Mouse (Mus musculus) brown adipose tissue, adult 24 weeks (tissue): ENCODE measurements around the gene Pttg1ip. TPM values are rescaled to one million over a fixed set of nuclear protein-coding genes. Genes with fewer than 3 reads are reported as not detected.
A peak's percentile ranks its signal among the peaks of the same experiment; 100 is the strongest.

ENCODE experiments used
- H3K27ac ChIP-seq: fragments of 200-500 bp; replicated peaks from 2 replicates; pipeline ENCODE4 v1.5.1; 2012; ENCODE audit warnings: low read depth, mild to moderate bottlenecking, low read length
- H3K4me1 ChIP-seq: fragments of 200-500 bp; 2 replicates; pipeline ENCODE4 v1.6.1; 2012; ENCODE audit warnings: low read length, mixed read lengths; ENCODE audit not compliant: control insufficient read depth, insufficient read depth, insufficient read length
- H3K4me3 ChIP-seq: fragments of 200-500 bp; 2 replicates; pipeline ENCODE4 v1.5.1; 2012; ENCODE audit warnings: low read depth, mild to moderate bottlenecking, low read length, moderate library complexity; ENCODE audit not compliant: insufficient read depth
- polyA plus RNA-seq: library from polyadenylated mRNA; stranded (reverse); fragments of >200 nt; gene quantifications from 2 replicates; pipeline ENCODE4 v1.2.4, GENCODE M21; 2012; ENCODE audit not compliant: missing spikeins, insufficient read depth, insufficient read length

Pttg1ip gene
- polyA plus RNA-seq, 1 experiment, result 88.8 TPM

DNA sequence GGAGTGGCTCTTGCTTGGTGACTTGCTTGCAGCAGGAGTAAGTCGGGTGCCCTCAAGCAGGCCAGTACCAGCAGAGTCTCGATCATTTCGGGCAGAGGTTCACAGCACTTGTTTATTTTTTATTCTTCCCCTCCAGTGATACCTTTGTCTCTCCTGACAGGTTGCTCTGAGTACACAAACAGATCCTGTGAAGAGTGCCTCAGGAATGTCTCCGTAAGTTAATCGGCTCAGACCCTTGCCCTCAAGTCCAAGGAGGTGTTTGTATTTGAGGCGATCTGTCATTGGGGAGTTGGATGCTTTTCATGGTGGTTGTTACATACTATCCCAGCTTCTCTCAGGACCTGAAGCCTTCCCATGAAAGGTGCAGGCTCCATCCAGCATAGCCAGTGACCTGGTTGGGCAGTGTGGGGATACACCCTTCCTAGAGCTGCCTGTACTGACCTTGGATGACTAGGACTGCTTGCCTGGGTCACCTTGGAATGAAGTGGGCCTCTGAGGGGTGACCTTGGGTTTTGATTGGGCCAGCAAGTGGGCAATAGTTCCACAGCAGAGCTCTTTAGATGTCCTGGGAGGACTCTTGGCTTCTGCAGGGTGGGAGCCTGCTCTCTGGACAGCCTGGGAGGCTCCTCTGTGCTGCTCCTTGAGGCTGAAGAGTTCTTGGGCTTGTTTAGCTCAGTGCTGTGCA, 5.7 kb downstream of the Pttg1ip start:
- Histone ChIP-seq H3K4me1 (peaks cover 26% of the 10 kb centered on the region), H3K4me3 (no peak overlapping the region), H3K27ac (no peak overlapping the region)

- Histone ChIP-seq H3K4me3 (no peak overlapping the region), H3K27ac (no peak overlapping the region), H3K4me1 (peaks cover 22% of the 10 kb centered on the region)
Measured at GRCm38 (mm10) chr10:77588036-77588435, 6.5 kb downstream of the Pttg1ip start.

GRCm38 (mm10) chr10:77589117-77589516, 7.6 kb downstream of the Pttg1ip start:
- Histone ChIP-seq H3K4me3 (no peak overlapping the region), H3K4me1 (peaks cover 13% of the 10 kb centered on the region), H3K27ac (no peak overlapping the region)

GRCm38 (mm10) chr10:77589749-77590148, 8.2 kb downstream of the Pttg1ip start:
- no peak overlapping the region for H3K4me3 ChIP-seq
- no peak overlapping the region for H3K27ac ChIP-seq
- H3K4me1 ChIP-seq, result peaks cover 13% of the 10 kb centered on the region

DNA sequence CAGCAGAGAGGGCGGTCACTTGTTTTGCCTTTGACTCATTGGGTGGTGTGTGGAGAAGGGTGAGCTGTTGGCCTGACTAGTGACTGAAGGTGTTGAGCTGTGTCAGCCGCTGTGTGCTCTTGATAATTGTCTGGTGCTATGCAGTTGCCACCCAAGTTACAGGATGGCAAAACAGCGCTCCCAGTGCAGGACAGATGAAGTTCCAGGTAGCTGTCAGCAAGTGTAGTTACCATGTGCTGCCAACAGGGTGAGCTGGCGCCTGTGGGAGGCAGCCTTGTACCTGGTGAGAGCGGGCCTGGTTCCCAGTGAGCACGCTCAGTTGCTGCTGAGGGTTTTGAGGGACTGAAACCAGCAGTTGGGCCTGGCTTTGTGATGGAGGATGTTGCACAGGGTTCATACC, 9.3 kb downstream of the Pttg1ip start:
- Histone ChIP-seq H3K4me1 (peaks cover 13% of the 10 kb centered on the region), H3K4me3 (no peak overlapping the region), H3K27ac (no peak overlapping the region)

DNA sequence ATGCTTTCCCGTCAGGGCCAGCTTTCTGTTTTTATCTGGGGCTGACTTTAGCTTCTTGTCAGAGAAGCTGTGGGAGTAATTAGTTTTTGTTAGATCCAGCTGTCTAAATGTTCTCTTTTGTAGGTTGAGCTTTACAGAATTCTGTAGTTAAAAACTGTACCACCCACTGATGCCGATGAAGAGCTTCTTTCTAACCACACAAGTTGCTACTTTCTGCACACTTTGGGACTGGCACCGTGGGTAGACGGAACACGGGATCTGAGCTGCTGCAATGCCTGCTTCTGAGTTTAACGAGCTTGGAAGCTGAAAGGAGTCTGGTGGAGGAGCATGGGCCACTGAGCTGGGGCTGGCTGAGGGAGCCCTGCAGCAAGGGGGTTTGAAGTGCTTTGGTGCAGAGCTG, 10.0 kb downstream of the Pttg1ip start:
- no peak overlapping the region for H3K4me3 ChIP-seq
- H3K4me1 ChIP-seq, result peaks cover 13% of the 10 kb centered on the region
- no peak overlapping the region for H3K27ac ChIP-seq

DNA sequence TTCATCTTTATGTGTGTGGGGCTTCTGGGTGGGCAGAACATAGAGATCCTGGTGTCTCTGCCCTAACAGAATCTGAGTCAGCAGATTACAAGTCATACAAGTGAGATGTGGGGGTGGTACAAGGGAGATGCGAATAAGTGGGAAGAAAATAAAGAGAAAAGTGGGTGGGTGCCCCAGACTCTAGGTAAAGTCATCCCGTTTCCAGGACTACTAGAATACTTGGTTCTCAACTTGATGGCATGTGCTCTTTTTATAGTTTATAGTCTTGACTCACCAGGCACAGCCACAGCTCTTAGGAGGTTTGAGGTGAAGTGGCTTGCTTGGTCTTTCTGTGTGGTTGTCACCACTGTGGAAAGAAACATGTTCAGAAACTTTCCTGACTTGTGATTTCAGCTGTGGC, 14.5 kb downstream of the Pttg1ip start:
- Histone ChIP-seq H3K27ac (no peak overlapping the region), H3K4me3 (no peak overlapping the region), H3K4me1 (no peaks in the 10 kb centered on the region)

GRCm38 (mm10) chr10:77603021-77603420, 21.5 kb downstream of the Pttg1ip start:
- Histone ChIP-seq H3K27ac (no peak overlapping the region), H3K4me3 (no peak overlapping the region), H3K4me1 (peaks cover 7% of the 10 kb centered on the region)

- Histone ChIP-seq H3K27ac (no peak overlapping the region), H3K4me3 (no peak overlapping the region), H3K4me1 (peaks cover 8% of the 10 kb centered on the region)
Measured at GRCm38 (mm10) chr10:77604111-77604510, 22.6 kb downstream of the Pttg1ip start.

DNA sequence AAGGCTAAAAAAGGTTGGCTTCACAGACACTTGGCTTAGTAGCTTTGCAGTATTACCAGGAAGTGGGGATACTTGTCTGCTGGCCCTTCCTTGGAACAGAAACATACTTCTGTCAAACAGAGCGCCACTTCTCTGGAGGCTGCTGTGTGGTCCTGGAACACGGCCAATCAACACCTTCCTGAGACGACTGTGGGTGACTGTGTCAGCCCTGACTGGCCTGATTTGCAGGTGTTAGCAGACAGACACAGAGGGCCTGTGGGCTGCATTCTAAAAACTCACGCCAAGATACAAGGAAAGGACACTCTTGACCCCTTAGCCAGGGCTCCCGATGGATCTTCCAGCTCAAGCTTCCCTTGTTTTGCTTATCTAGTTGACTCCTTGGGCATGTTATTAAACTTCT, 23.4 kb downstream of the Pttg1ip start:
- Histone ChIP-seq H3K4me3 (no peak overlapping the region), H3K27ac (no peak overlapping the region), H3K4me1 (peaks cover 8% of the 10 kb centered on the region)

DNA sequence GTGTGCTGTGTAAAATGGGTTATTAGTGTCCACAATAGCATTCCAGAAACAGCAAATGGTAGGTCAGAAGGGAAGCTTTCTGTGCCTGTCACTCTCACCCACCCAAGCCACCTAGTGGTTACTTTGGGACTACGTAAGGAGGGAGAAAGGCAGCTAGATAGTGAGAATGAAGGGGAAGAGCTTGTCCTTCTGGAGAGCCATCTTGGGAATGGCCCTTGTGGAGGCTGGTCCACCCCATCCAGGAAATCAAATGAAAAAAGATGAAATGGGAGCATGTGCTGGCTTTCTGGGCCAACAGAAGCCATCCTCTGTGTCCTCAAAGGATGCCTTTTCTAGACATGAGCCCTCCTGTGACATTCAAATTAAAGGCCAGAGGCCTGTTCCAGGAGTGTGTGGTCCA, 23.8 kb downstream of the Pttg1ip start:
- Histone ChIP-seq H3K27ac (peak overlapping the region; percentile 90), H3K4me3 (peak overlapping the region; percentile 75; the same call in 1 of the 2 replicates), H3K4me1 (peaks cover 8% of the 10 kb centered on the region)

- peaks cover 11% of the 10 kb centered on the region for H3K4me1 ChIP-seq
- peak within 1 kb of the TSS; percentile 77 for H3K4me3 ChIP-seq
Measured at GRCm38 (mm10) chr10:77605908-77606826, 24.6 kb downstream of the Pttg1ip start, which contains the start of the genes Sumo3 and Gm49325. Gene Sumo3, plus strand, starts transcription at chr10:77606097. Gene Gm49325, plus strand, starts transcription at chr10:77606197.

GRCm38 (mm10) chr10:77606855-77607254, 25.3 kb downstream of the Pttg1ip start:
- peak overlapping the region; percentile 77 for H3K4me3 ChIP-seq
- H3K27ac ChIP-seq, result peak overlapping the region; percentile 83
- peaks cover 11% of the 10 kb centered on the region for H3K4me1 ChIP-seq

More at GRCm38 (mm10) chr10:77605908-77606826, 24.6 kb downstream of the Pttg1ip start, which contains the start of the genes Sumo3 and Gm49325:
- H3K27ac ChIP-seq, result peak within 1 kb of the TSS; percentile 90

GRCm38 (mm10) chr10:77607441-77607840, 25.9 kb downstream of the Pttg1ip start:
- H3K4me1 ChIP-seq, result peaks cover 11% of the 10 kb centered on the region
- H3K4me3 ChIP-seq, result peak overlapping the region; percentile 77
- peak overlapping the region; percentile 83 for H3K27ac ChIP-seq

GRCm38 (mm10) chr10:77608589-77608988, 27.1 kb downstream of the Pttg1ip start:
- no peak overlapping the region for H3K4me3 ChIP-seq
- H3K4me1 ChIP-seq, result peaks cover 15% of the 10 kb centered on the region
- 0 out of 2 replicates have a peak overlapping the region, but pooled peaks have one; percentile 11 for H3K27ac ChIP-seq
